Mouse (Mus musculus) frontal cortex, adult (tissue): ENCODE measurements around the gene Slc1a2.

Experiments
- ATAC-seq: cut with Nextera tagmentation; 2 replicates; pipeline ENCODE4 v1.9.2; 2017; ENCODE audit warnings: mild to moderate bottlenecking, moderate library complexity, mixed read lengths; ENCODE audit not compliant: low TSS enrichment

Slc1a2 gene

GRCm38 (mm10) chr2:102658163-102658660, at the start of gene Slc1a2:
TSS of gene Slc1a2 (plus strand) at chr2:102658659.
- peak; percentile 48 for ATAC-seq

- ATAC-seq: peak; percentile 94
These were observed 48.0 kb upstream of the Slc1a2 start for GRCm38 (mm10) chr2:102610485-102610884.

- ATAC-seq: peak; percentile 33
These were observed 41.8 kb upstream of the Slc1a2 start for GRCm38 (mm10) chr2:102616637-102617036.

GRCm38 (mm10) chr2:102620744-102621429, 37.6 kb upstream of the Slc1a2 start:
- ATAC-seq: peak; percentile 13; the same call in 1 of the 2 replicates

GRCm38 (mm10) chr2:102622176-102622575, 36.3 kb upstream of the Slc1a2 start:
- no peak for ATAC-seq

GRCm38 (mm10) chr2:102622943-102623342, 35.5 kb upstream of the Slc1a2 start:
- ATAC-seq: peak; percentile 91

- ATAC-seq: no peak
These were observed 33.9 kb upstream of the Slc1a2 start for GRCm38 (mm10) chr2:102624538-102624937.

- ATAC-seq: peak; percentile 58
These were observed 26.1 kb upstream of the Slc1a2 start for GRCm38 (mm10) chr2:102632361-102632760.

GRCm38 (mm10) chr2:102634010-102634409, 24.4 kb upstream of the Slc1a2 start:
- peak; percentile 58 for ATAC-seq

- ATAC-seq: peak; percentile 25
These were observed 22.9 kb upstream of the Slc1a2 start for GRCm38 (mm10) chr2:102635523-102636060.

GRCm38 (mm10) chr2:102636116-102636600, 22.3 kb upstream of the Slc1a2 start:
- ATAC-seq: 0 out of 2 replicates have a peak, but pooled peaks have one; percentile 4

GRCm38 (mm10) chr2:102638140-102638539, 20.3 kb upstream of the Slc1a2 start:
- no peak for ATAC-seq

GRCm38 (mm10) chr2:102638690-102639089, 19.8 kb upstream of the Slc1a2 start:
- no peak for ATAC-seq

GRCm38 (mm10) chr2:102648845-102649500, 9.5 kb upstream of the Slc1a2 start:
- peak; percentile 86 for ATAC-seq

GRCm38 (mm10) chr2:102650322-102650721, 8.1 kb upstream of the Slc1a2 start:
- peak; percentile 10; the same call in 1 of the 2 replicates for ATAC-seq

- no peak for ATAC-seq
These were observed 2.3 kb upstream of the Slc1a2 start for GRCm38 (mm10) chr2:102655966-102656725.

- ATAC-seq: peak; percentile 28; the same call in 1 of the 2 replicates
These were observed 733 bp upstream of the Slc1a2 start for GRCm38 (mm10) chr2:102657726-102658125.

- ATAC-seq: peak; percentile 60
These were observed 432 bp downstream of the Slc1a2 start for GRCm38 (mm10) chr2:102658661-102659520.

- peak; percentile 39 for ATAC-seq
These were observed 1.0 kb downstream of the Slc1a2 start for GRCm38 (mm10) chr2:102659521-102659830.

- ATAC-seq: no peak
These were observed 2.6 kb downstream of the Slc1a2 start for GRCm38 (mm10) chr2:102661052-102661451.

GRCm38 (mm10) chr2:102662911-102663310, 4.5 kb downstream of the Slc1a2 start:
- no peak for ATAC-seq
